Mouse (Mus musculus): ENCODE measurements at regions not wholly inside any gene's neighbourhood (a gene's known extent, or its start where the extent isn't known, plus 50 kb on each side); places are given as distances from the start of the nearest gene placed in this dataset.

DNA sequence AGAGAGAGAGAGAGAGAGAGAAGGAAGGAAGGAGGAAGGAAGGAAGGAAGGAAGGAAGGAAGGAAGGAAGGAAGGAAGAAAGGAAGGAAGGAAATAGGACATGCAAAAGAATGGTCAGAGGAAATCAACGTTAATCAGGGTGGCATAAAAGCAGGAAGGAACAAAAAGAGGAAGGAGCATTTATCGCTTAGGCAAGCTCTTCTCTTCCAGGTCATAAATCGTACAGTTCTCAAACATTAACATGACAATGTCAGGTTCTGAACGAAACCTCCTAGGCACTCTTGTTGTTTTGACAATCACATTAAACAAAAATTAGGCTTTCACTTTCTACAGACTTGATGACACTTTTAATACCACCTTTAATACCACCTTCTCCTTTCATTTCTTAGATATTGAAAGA is 594.0 kb downstream of the Efna5 start:
- H3K9ac ChIP-seq (ENCODE audit: low read length), result no peak overlapping the region
- H3K27me3 ChIP-seq (replicated peaks; ENCODE audit: control insufficient read depth, insufficient read depth, low read length), result no peaks in the 10 kb centered on the region
- H3K4me1 ChIP-seq (replicated peaks; ENCODE audit: control insufficient read depth, insufficient read depth, low read length), result no peaks in the 10 kb centered on the region
- 56% methylated on average over 4 of the region's 4 CpGs for WGBS
- H3K9me3 ChIP-seq (ENCODE audit: control insufficient read depth, low read length), result no peaks in the 10 kb centered on the region
- no peak overlapping the region for H3K4me2 ChIP-seq (ENCODE audit: low read length)
- no peak overlapping the region for H3K27ac ChIP-seq (ENCODE audit: low read depth)
- no peaks in the 10 kb centered on the region for H3K36me3 ChIP-seq (ENCODE audit: control insufficient read depth, insufficient read depth, low read length)
- ATAC-seq (replicated peaks; ENCODE audit: low FRiP score, low TSS enrichment, low read depth), result no peak
- H3K4me3 ChIP-seq (ENCODE audit: low read depth, low read length), result no peak overlapping the region
- DNase-seq (ENCODE audit: low spot score), result no peak

DNA sequence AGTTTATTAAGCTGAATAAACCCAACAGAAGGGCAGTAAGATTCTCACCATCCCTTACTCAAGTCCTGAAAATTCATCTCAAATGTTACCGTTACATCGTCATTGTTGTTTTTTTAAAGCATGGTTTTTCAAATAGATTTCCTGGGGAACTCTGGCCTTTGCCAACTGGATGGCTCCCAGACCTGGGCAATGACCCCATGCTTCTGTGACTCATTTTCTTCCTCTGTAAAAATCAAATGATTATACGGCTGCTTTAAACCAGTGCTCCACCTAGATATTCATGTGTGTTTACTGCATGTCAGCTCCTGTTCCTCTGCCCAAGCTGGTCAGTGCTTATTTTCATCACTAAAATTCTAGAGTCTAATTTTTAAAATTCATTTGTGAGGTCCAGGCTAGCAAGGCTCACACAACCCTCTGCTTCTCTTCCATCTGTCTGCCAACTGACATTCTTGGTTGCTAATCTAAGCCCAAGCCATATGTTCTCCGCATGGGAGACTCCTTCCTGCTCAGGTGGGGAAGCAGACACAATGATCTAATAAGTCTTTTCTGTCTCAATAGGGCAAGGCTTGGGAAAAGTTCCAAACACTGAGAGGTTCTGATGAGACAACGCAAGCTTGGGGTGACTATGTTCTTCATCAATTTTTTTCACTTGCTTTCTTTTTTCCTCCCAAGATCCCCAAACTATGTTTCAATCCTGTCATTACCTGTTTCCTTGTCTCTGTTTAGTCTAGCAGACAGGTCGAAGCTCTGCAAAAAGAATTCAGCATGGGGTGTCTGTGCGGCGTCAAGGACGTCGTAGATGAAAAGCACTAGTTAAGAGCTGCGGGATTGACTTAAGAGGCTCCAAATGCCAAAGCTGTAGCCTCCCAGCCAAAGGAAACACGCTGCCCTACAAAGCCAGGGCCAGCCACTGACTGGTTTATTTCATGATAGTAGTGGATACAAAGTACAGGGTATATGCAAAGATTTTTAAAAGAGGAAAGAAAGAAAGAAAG is 594.7 kb downstream of the Efna5 start:
- DNase-seq (ENCODE audit: low spot score), result no peak
- no peak overlapping the region for H3K4me3 ChIP-seq (ENCODE audit: low read depth, low read length)
- H3K4me1 ChIP-seq (replicated peaks; ENCODE audit: control insufficient read depth, insufficient read depth, low read length), result no peaks in the 10 kb centered on the region
- no peaks in the 10 kb centered on the region for H3K27me3 ChIP-seq (replicated peaks; ENCODE audit: control insufficient read depth, insufficient read depth, low read length)
- no peaks in the 10 kb centered on the region for H3K36me3 ChIP-seq (ENCODE audit: control insufficient read depth, insufficient read depth, low read length)
- 45% methylated on average over 12 of the region's 12 CpGs for WGBS
- no peak overlapping the region for H3K9ac ChIP-seq (ENCODE audit: low read length)
- no peak overlapping the region for H3K4me2 ChIP-seq (ENCODE audit: low read length)
- ATAC-seq (replicated peaks; ENCODE audit: low FRiP score, low TSS enrichment, low read depth), result no peak
- no peaks in the 10 kb centered on the region for H3K9me3 ChIP-seq (ENCODE audit: control insufficient read depth, low read length)
- H3K27ac ChIP-seq (ENCODE audit: low read depth), result no peak overlapping the region

DNA sequence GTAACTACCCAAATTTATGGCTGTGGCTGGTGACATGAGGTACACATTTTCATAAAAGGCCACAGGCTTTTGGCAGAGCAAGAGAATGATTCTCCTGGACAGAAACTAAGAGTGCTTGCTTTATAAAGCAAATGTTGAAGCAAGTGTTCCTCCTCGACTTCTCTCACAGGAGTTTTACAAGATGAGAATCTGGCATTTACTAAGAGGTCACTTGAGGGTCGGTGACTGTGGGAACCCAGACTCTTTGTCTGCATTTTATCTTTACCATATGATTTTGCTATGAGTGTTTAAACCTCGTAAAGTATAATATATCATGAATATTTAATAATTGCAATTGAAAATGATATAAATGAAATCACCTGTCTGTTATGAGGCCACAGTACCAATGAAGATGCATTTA is 600.9 kb downstream of the Efna5 start:
- Histone ChIP-seq H3K27me3 (replicated peaks; ENCODE audit: control insufficient read depth, insufficient read depth, low read length) (no peaks in the 10 kb centered on the region), H3K4me2 (ENCODE audit: low read length) (no peak overlapping the region), H3K9ac (ENCODE audit: low read length) (no peak overlapping the region), H3K9me3 (ENCODE audit: control insufficient read depth, low read length) (no peaks in the 10 kb centered on the region), H3K27ac (ENCODE audit: low read depth) (no peak overlapping the region), H3K4me3 (ENCODE audit: low read depth, low read length) (no peak overlapping the region), H3K36me3 (ENCODE audit: control insufficient read depth, insufficient read depth, low read length) (no peaks in the 10 kb centered on the region), H3K4me1 (replicated peaks; ENCODE audit: control insufficient read depth, insufficient read depth, low read length) (no peaks in the 10 kb centered on the region; the same call in 1 of the 2 replicates)
- no peak for ATAC-seq (replicated peaks; ENCODE audit: low FRiP score, low TSS enrichment, low read depth)
- DNase-seq (ENCODE audit: low spot score), result no peak
- 31% methylated on average over 3 of the region's 3 CpGs for WGBS

DNA sequence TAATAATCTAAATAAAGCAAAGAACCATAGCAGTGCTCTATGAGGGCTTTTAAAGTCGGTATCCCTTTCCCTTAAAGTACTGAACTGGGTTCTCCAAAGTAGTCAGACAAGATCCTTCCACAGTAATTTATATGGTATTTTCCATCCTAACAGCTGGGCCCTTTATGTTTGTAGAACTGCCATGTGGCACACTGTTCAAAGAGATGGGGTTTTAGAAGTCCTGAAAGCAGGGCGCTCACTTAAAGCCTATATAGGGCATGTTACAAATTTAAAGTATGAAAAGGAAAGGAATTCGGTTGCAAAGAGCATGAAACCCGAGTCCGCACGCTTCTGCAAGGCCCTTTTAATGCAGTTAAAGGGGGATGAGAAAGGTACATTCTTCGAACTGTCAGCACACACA is 609.7 kb downstream of the Efna5 start:
- Histone ChIP-seq H3K27ac (ENCODE audit: low read depth) (no peak overlapping the region), H3K36me3 (ENCODE audit: control insufficient read depth, insufficient read depth, low read length) (no peaks in the 10 kb centered on the region), H3K4me3 (ENCODE audit: low read depth, low read length) (no peak overlapping the region), H3K27me3 (replicated peaks; ENCODE audit: control insufficient read depth, insufficient read depth, low read length) (no peaks in the 10 kb centered on the region), H3K9me3 (ENCODE audit: control insufficient read depth, low read length) (no peaks in the 10 kb centered on the region), H3K4me2 (ENCODE audit: low read length) (no peak overlapping the region), H3K9ac (ENCODE audit: low read length) (no peak overlapping the region), H3K4me1 (replicated peaks; ENCODE audit: control insufficient read depth, insufficient read depth, low read length) (no peaks in the 10 kb centered on the region)
- DNase-seq (ENCODE audit: low spot score), result no peak
- WGBS, result 73% methylated on average over 7 of the region's 7 CpGs
- ATAC-seq (replicated peaks; ENCODE audit: low FRiP score, low TSS enrichment, low read depth), result no peak

DNA sequence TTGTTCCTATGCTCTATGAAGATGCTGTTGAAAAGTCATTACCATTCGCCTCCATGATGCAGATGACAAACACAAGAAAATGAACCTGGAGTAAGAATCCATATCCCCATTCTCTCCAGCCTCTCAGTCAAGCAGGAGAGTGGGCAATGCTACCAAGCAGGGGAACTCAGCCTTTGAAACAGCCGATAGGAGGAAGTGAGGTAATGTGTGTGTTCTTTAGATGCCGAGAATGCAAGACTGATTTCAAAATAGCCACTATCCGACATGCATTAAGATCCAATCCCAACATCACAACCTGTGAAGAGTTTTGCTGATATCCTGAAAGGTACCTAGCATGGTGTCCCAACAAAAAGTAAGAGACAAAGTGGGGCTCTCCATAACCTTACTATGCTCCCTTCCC is 611.8 kb downstream of the Efna5 start:
- no peaks in the 10 kb centered on the region for H3K9me3 ChIP-seq (ENCODE audit: control insufficient read depth, low read length)
- WGBS, result 90% methylated on average over 4 of the region's 4 CpGs
- H3K4me3 ChIP-seq (ENCODE audit: low read depth, low read length), result no peak overlapping the region
- no peak overlapping the region for H3K4me2 ChIP-seq (ENCODE audit: low read length)
- DNase-seq (ENCODE audit: low spot score) (no peak), ATAC-seq (replicated peaks; ENCODE audit: low FRiP score, low TSS enrichment, low read depth) (no peak)
- no peak overlapping the region for H3K9ac ChIP-seq (ENCODE audit: low read length)
- no peaks in the 10 kb centered on the region for H3K27me3 ChIP-seq (replicated peaks; ENCODE audit: control insufficient read depth, insufficient read depth, low read length)
- no peaks in the 10 kb centered on the region for H3K36me3 ChIP-seq (ENCODE audit: control insufficient read depth, insufficient read depth, low read length)
- H3K27ac ChIP-seq (ENCODE audit: low read depth), result no peak overlapping the region
- no peaks in the 10 kb centered on the region for H3K4me1 ChIP-seq (replicated peaks; ENCODE audit: control insufficient read depth, insufficient read depth, low read length)

DNA sequence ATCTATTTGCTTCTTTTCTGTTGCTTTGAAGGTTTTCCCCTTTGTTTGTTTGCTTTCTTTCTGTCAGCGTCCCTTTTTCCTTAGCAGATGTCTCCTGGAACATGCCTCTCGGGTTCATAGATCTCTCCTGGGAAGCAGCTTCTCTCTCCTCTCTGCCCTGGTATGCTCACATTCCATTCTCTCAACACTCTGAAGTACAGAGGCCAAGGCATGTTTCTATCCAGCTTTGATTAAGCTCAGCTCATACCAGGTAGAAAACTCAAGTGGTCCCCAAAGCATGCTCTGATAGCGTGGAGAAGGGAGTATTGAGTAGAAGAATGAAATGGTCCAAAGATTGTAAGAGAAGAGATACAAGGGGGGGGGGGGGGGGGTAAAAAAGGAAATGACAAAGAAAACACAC is 627.7 kb downstream of the Efna5 start:
- Histone ChIP-seq H3K27ac (ENCODE audit: low read depth) (no peak overlapping the region), H3K9me3 (ENCODE audit: control insufficient read depth, low read length) (no peaks in the 10 kb centered on the region), H3K27me3 (replicated peaks; ENCODE audit: control insufficient read depth, insufficient read depth, low read length) (no peaks in the 10 kb centered on the region), H3K4me2 (ENCODE audit: low read length) (no peak overlapping the region), H3K9ac (ENCODE audit: low read length) (no peak overlapping the region), H3K4me3 (ENCODE audit: low read depth, low read length) (no peak overlapping the region), H3K4me1 (replicated peaks; ENCODE audit: control insufficient read depth, insufficient read depth, low read length) (no peaks in the 10 kb centered on the region), H3K36me3 (ENCODE audit: control insufficient read depth, insufficient read depth, low read length) (no peaks in the 10 kb centered on the region)
- 51% methylated on average over 3 of the region's 3 CpGs for WGBS
- DNase-seq (ENCODE audit: low spot score) (no peak), ATAC-seq (replicated peaks; ENCODE audit: low FRiP score, low TSS enrichment, low read depth) (no peak)

DNA sequence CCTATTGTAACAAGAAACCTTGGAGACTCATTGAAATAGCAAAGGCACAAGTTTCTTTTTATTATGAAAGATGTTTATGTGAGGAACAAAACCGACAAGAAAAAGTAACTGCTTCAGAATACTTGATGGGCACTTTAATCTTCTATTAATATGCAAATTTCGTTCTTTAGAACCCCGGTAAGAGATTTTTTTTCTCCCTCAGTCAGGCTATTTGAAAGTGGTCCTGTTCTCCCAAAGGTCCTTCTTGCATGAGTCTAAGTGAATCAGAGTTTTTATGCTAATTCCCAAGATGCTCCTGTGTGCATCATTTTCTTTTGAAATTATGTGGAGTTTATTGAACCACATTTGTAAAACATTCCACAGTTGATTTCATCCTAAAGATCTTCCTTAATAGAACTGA is 633.1 kb downstream of the Efna5 start:
- Histone ChIP-seq H3K27me3 (replicated peaks; ENCODE audit: control insufficient read depth, insufficient read depth, low read length) (no peaks in the 10 kb centered on the region), H3K36me3 (ENCODE audit: control insufficient read depth, insufficient read depth, low read length) (no peaks in the 10 kb centered on the region), H3K4me2 (ENCODE audit: low read length) (no peak overlapping the region), H3K9ac (ENCODE audit: low read length) (no peak overlapping the region), H3K4me3 (ENCODE audit: low read depth, low read length) (no peak overlapping the region), H3K4me1 (replicated peaks; ENCODE audit: control insufficient read depth, insufficient read depth, low read length) (no peaks in the 10 kb centered on the region), H3K9me3 (ENCODE audit: control insufficient read depth, low read length) (no peaks in the 10 kb centered on the region), H3K27ac (ENCODE audit: low read depth) (no peak overlapping the region)
- WGBS, result 44% methylated on average over 3 of the region's 3 CpGs
- DNase-seq (ENCODE audit: low spot score) (no peak), ATAC-seq (replicated peaks; ENCODE audit: low FRiP score, low TSS enrichment, low read depth) (no peak)

DNA sequence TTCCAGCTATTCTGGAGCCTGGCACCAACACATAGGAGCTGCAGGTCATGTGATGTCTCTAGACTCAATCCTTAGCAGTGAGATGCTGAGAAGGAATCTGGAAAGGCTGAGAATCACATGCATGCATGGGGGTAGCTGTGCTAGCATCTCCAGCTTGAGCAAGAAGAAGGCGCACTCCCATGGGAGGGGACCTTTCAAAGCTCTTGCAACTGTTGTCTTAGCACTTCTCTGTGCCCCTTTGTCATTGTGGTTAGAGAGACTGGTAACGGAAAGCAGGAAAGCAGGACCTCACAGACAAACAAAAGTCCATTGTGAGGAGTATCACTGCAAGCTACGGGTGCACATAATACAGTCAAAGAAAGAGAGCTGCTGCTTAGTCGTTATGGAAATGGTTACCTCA is 634.5 kb downstream of the Efna5 start:
- WGBS, result 64% methylated on average over 4 of the region's 4 CpGs

DNA sequence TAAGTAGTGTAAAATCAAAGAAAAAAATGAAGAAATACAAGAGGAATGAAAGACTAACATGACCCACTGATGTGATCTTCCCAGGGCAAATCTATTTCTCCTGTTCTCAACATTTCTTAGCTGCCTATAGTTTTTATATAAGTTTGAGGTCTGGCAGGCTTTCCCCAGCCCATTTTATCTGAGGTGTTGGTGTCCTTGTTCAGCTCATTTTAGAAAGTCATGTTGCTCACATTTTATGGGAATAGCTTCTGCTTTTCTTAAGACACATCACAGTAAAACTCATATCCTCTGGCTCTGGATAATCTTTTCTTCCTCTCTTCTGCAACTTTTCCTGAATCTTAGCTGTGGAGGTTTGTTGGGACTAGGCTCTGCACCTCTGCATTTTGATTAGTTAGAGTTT is 650.2 kb downstream of the Efna5 start:
- Histone ChIP-seq H3K27me3 (replicated peaks; ENCODE audit: control insufficient read depth, insufficient read depth, low read length) (no peaks in the 10 kb centered on the region), H3K4me3 (ENCODE audit: low read depth, low read length) (no peak overlapping the region), H3K9me3 (ENCODE audit: control insufficient read depth, low read length) (no peaks in the 10 kb centered on the region), H3K9ac (ENCODE audit: low read length) (no peak overlapping the region), H3K36me3 (ENCODE audit: control insufficient read depth, insufficient read depth, low read length) (no peaks in the 10 kb centered on the region), H3K27ac (ENCODE audit: low read depth) (no peak overlapping the region), H3K4me1 (replicated peaks; ENCODE audit: control insufficient read depth, insufficient read depth, low read length) (no peaks in the 10 kb centered on the region), H3K4me2 (ENCODE audit: low read length) (no peak overlapping the region)
- ATAC-seq (replicated peaks; ENCODE audit: low FRiP score, low TSS enrichment, low read depth) (no peak), DNase-seq (ENCODE audit: low spot score) (no peak)

More for the DNA sequence above, 634.5 kb downstream of the Efna5 start:
- Histone ChIP-seq H3K27ac (ENCODE audit: low read depth) (no peak overlapping the region), H3K4me2 (ENCODE audit: low read length) (no peak overlapping the region), H3K36me3 (ENCODE audit: control insufficient read depth, insufficient read depth, low read length) (no peaks in the 10 kb centered on the region), H3K4me1 (replicated peaks; ENCODE audit: control insufficient read depth, insufficient read depth, low read length) (no peaks in the 10 kb centered on the region), H3K9me3 (ENCODE audit: control insufficient read depth, low read length) (no peaks in the 10 kb centered on the region), H3K27me3 (replicated peaks; ENCODE audit: control insufficient read depth, insufficient read depth, low read length) (no peaks in the 10 kb centered on the region), H3K9ac (ENCODE audit: low read length) (no peak overlapping the region), H3K4me3 (ENCODE audit: low read depth, low read length) (no peak overlapping the region)
- DNase-seq (ENCODE audit: low spot score) (no peak), ATAC-seq (replicated peaks; ENCODE audit: low FRiP score, low TSS enrichment, low read depth) (no peak)

Data from intestine, embryonic 14.5 days (tissue).